Mouse (Mus musculus): Measurements from ENCODE around the gene 6030452D12Rik. TPM values are rescaled to one million over a fixed set of nuclear protein-coding genes. Genes with fewer than 3 reads are reported as not detected.

6030452D12Rik gene
- total and polyA plus RNA-seq, 3 experiments: not detected

- no peak for DNase-seq
- 63% methylated on average over 7 of the region's 7 CpGs for WGBS
- Histone ChIP-seq H3K27ac (no peak overlapping the region), H3K79me2 (replicated peaks; ENCODE audit: control insufficient read depth, insufficient read depth, low read length) (no peaks in the 10 kb centered on the region), H3K4me3 (no peak overlapping the region), H3K27me3 (ENCODE audit: control insufficient read depth, insufficient read depth, low read length) (no peaks in the 10 kb centered on the region), H3K9ac (ENCODE audit: low read depth, low read length) (no peak overlapping the region), H3K36me3 (ENCODE audit: control insufficient read depth, insufficient read depth, low read length) (no peaks in the 10 kb centered on the region), H3K4me1 (ENCODE audit: control insufficient read depth, insufficient read depth, low read length) (no peaks in the 10 kb centered on the region)
- intact Hi-C loops (cut with DNase I): loop anchor here (2.0 kb wide), 1 partner anchor 101 kb away; no protein-coding TSS in a partner anchor
- TF ChIP-seq CTCF (IDR thresholded peaks at IDR 0.05) (no peak), EP300 (IDR thresholded peaks at IDR 0.05; ENCODE audit: insufficient read depth, low read depth, low read length) (no peak), POLR2A (IDR thresholded peaks at IDR 0.05; ENCODE audit: insufficient read depth, low read depth, low read length) (no peak)
These were observed 33.4 kb downstream of the 6030452D12Rik start for GRCm38 (mm10) chr8:106533709-106534108.

- intact Hi-C loops (cut with DNase I): loop anchor here (2.0 kb wide), 1 partner anchor 102 kb away; no protein-coding TSS in a partner anchor
- no peak overlapping the region for H3K9ac ChIP-seq (ENCODE audit: low read depth, low read length)
- DNase-seq: peak; percentile 19 to 29
- H3K27me3 ChIP-seq (ENCODE audit: control insufficient read depth, insufficient read depth, low read length): no peaks in the 10 kb centered on the region
- no peak overlapping the region for H3K4me3 ChIP-seq
- H3K36me3 ChIP-seq (ENCODE audit: control insufficient read depth, insufficient read depth, low read length): no peaks in the 10 kb centered on the region
- H3K79me2 ChIP-seq (replicated peaks; ENCODE audit: control insufficient read depth, insufficient read depth, low read length): no peaks in the 10 kb centered on the region
- no peak overlapping the region for H3K27ac ChIP-seq
- TF ChIP-seq EP300 (IDR thresholded peaks at IDR 0.05; ENCODE audit: insufficient read depth, low read depth, low read length): no peak
- peak; percentile 87 for TF ChIP-seq CTCF (IDR thresholded peaks at IDR 0.05)
- WGBS: 36% methylated on average over 6 of the region's 6 CpGs
- H3K4me1 ChIP-seq (ENCODE audit: control insufficient read depth, insufficient read depth, low read length): no peaks in the 10 kb centered on the region
These were observed 34.1 kb downstream of the 6030452D12Rik start for GRCm38 (mm10) chr8:106534449-106534848.

DNA sequence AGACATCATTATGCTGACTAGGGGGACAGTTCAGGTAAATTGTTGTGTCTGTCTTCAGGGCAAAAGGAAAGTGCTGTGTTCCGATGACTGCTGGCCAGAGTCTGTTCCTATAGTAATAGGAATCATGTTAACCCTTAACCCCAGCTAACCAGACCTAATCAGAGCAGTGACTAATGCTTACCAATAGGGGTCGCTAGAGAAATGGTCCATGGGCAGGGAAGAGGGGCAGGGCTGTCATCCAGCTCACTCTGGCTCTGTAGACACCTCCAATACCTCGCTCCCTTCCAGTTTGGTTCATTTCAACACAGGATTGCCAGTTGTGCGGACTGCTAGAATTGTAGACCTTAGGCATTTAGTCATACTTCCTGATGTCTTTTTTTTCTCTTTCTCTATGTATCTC is 35.1 kb downstream of the 6030452D12Rik start:
- intact Hi-C loops (cut with DNase I): loop anchor here (2.0 kb wide), 1 partner anchor 103 kb away; no protein-coding TSS in a partner anchor
- Histone ChIP-seq H3K79me2 (replicated peaks; ENCODE audit: control insufficient read depth, insufficient read depth, low read length) (no peaks in the 10 kb centered on the region), H3K27me3 (ENCODE audit: control insufficient read depth, insufficient read depth, low read length) (no peaks in the 10 kb centered on the region), H3K4me3 (no peak overlapping the region), H3K9ac (ENCODE audit: low read depth, low read length) (no peak overlapping the region), H3K4me1 (ENCODE audit: control insufficient read depth, insufficient read depth, low read length) (no peaks in the 10 kb centered on the region), H3K36me3 (ENCODE audit: control insufficient read depth, insufficient read depth, low read length) (no peaks in the 10 kb centered on the region), H3K27ac (no peak overlapping the region)
- TF ChIP-seq EP300 (IDR thresholded peaks at IDR 0.05; ENCODE audit: insufficient read depth, low read depth, low read length) (no peak), CTCF (IDR thresholded peaks at IDR 0.05) (peak; percentile 46), POLR2A (IDR thresholded peaks at IDR 0.05; ENCODE audit: insufficient read depth, low read depth, low read length) (no peak)
- 73% methylated on average over 4 of the region's 4 CpGs for WGBS
- no peak for DNase-seq

DNA sequence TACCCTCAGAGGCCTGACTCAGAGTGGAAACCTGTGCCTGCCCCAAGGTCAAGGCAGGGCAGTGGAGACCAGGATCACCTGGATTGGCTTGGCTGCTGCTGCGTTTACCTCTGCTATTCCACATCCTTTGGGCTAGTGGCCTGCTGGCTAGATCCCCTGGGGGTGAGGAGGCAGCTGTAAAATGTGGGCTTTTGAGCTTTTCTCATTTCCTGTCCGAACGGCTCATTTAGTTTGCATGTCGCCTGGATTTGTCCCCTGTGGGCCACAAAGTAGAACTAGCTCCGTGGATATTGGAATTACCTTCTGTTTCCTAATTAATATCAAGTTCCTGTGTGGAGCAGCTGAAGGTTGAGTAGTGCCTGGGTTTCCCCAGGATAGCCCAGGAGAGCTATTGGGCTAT is 38.9 kb downstream of the 6030452D12Rik start:
- TF ChIP-seq EP300 (IDR thresholded peaks at IDR 0.05; ENCODE audit: insufficient read depth, low read depth, low read length): no peak
- TF ChIP-seq CTCF (IDR thresholded peaks at IDR 0.05): no peak
- no peak for TF ChIP-seq POLR2A (IDR thresholded peaks at IDR 0.05; ENCODE audit: insufficient read depth, low read depth, low read length)
- Histone ChIP-seq H3K27ac (no peak overlapping the region), H3K9ac (ENCODE audit: low read depth, low read length) (no peak overlapping the region), H3K36me3 (ENCODE audit: control insufficient read depth, insufficient read depth, low read length) (no peaks in the 10 kb centered on the region), H3K4me1 (ENCODE audit: control insufficient read depth, insufficient read depth, low read length) (no peaks in the 10 kb centered on the region), H3K4me3 (no peak overlapping the region), H3K79me2 (replicated peaks; ENCODE audit: control insufficient read depth, insufficient read depth, low read length) (no peaks in the 10 kb centered on the region), H3K27me3 (ENCODE audit: control insufficient read depth, insufficient read depth, low read length) (no peaks in the 10 kb centered on the region)
- intact Hi-C loops (cut with DNase I): no loop called here
- WGBS: 56% methylated on average over 5 of the region's 5 CpGs
- DNase-seq: no peak

- no peak overlapping the region for H3K4me3 ChIP-seq
- H3K27ac ChIP-seq: no peak overlapping the region
- intact Hi-C loops (cut with DNase I): no loop called here
- no peaks in the 10 kb centered on the region for H3K27me3 ChIP-seq (ENCODE audit: control insufficient read depth, insufficient read depth, low read length)
- TF ChIP-seq EP300 (IDR thresholded peaks at IDR 0.05; ENCODE audit: insufficient read depth, low read depth, low read length) (no peak), POLR2A (IDR thresholded peaks at IDR 0.05; ENCODE audit: insufficient read depth, low read depth, low read length) (no peak), CTCF (IDR thresholded peaks at IDR 0.05) (no peak)
- no peak for DNase-seq
- no peaks in the 10 kb centered on the region for H3K36me3 ChIP-seq (ENCODE audit: control insufficient read depth, insufficient read depth, low read length)
- WGBS: 76% methylated on average over 11 of the region's 11 CpGs
- H3K79me2 ChIP-seq (replicated peaks; ENCODE audit: control insufficient read depth, insufficient read depth, low read length): no peaks in the 10 kb centered on the region
- no peak overlapping the region for H3K9ac ChIP-seq (ENCODE audit: low read depth, low read length)
- no peaks in the 10 kb centered on the region for H3K4me1 ChIP-seq (ENCODE audit: control insufficient read depth, insufficient read depth, low read length)
These were observed 40.7 kb downstream of the 6030452D12Rik start for GRCm38 (mm10) chr8:106541002-106541401.

DNA sequence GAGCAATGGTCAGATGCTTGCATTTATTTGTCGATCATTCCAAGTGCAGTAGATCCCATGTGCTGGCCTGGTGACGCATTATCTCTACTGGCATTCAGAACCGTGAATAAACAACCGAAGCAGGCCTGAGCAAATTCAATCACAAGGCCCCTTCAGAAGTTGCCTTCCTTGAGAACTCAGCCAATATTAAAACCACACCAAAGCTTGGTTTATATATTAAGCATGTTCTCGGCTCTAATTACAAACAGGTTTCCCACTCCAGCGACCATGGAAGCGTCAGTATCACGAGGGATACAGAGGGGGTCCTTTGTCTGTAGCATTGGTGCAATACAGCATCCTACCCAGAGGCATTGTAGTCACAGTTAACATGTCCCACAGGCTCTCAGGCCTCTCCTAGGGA is 42.7 kb downstream of the 6030452D12Rik start:
- H3K4me1 ChIP-seq (ENCODE audit: control insufficient read depth, insufficient read depth, low read length): no peaks in the 10 kb centered on the region
- H3K4me3 ChIP-seq: no peak overlapping the region
- H3K27me3 ChIP-seq (ENCODE audit: control insufficient read depth, insufficient read depth, low read length): no peaks in the 10 kb centered on the region
- TF ChIP-seq POLR2A (IDR thresholded peaks at IDR 0.05; ENCODE audit: insufficient read depth, low read depth, low read length) (no peak), EP300 (IDR thresholded peaks at IDR 0.05; ENCODE audit: insufficient read depth, low read depth, low read length) (no peak), CTCF (IDR thresholded peaks at IDR 0.05) (no peak)
- no peaks in the 10 kb centered on the region for H3K36me3 ChIP-seq (ENCODE audit: control insufficient read depth, insufficient read depth, low read length)
- no peaks in the 10 kb centered on the region for H3K79me2 ChIP-seq (replicated peaks; ENCODE audit: control insufficient read depth, insufficient read depth, low read length)
- 82% methylated on average over 8 of the region's 8 CpGs for WGBS
- no peak overlapping the region for H3K9ac ChIP-seq (ENCODE audit: low read depth, low read length)
- no peak overlapping the region for H3K27ac ChIP-seq
- intact Hi-C loops (cut with DNase I): no loop called here
- DNase-seq: no peak
